Mouse (Mus musculus) ES-E14 (cell line): Measurements from ENCODE around the gene Cyp2w1. TPM values are rescaled to one million over a fixed set of nuclear protein-coding genes. Genes with fewer than 3 reads are reported as not detected.

ENCODE experiments used
- DNase-seq: peaks from one replicate; pipeline ENCODE4 v3.0.0-alpha.2; 2013; ENCODE audit warnings: low read depth, low spot score
- H3K27ac ChIP-seq: 2 replicates; pipeline ENCODE4 v1.5.1; 2012; ENCODE audit warnings: low read depth, mild to moderate bottlenecking, low read length, moderate library complexity, mixed read lengths; ENCODE audit not compliant: poor library complexity, insufficient read depth, severe bottlenecking
- H3K36me3 ChIP-seq: 2 replicates; pipeline ENCODE4 v1.6.1; 2012; ENCODE audit warnings: mild to moderate bottlenecking, low read length, moderate library complexity, mixed read lengths; ENCODE audit not compliant: control insufficient read depth, poor library complexity, insufficient read depth, severe bottlenecking
- H3K4me1 ChIP-seq, 2 experiments: fragments of 150-350 bp in 1 of 2; sonication (generic) in 1 of 2; 2 replicates each; pipeline ENCODE4 v1.6.1; 2012; ENCODE audit warnings: low read length in 2 of 2, mild to moderate bottlenecking in 1 of 2, mixed read lengths in 1 of 2; ENCODE audit not compliant: control insufficient read depth in 2 of 2, insufficient read depth in 2 of 2, poor library complexity in 1 of 2
- H3K4me3 ChIP-seq, 2 experiments: fragments of 150-350 bp in 1 of 2; sonication (generic) in 1 of 2; 2 replicates each; pipeline ENCODE4 v1.5.1; 2012; ENCODE audit warnings: low read length in 2 of 2, low read depth in 1 of 2, mild to moderate bottlenecking in 1 of 2, mixed read lengths in 1 of 2; ENCODE audit not compliant: insufficient read depth in 1 of 2, poor library complexity in 1 of 2, severe bottlenecking in 1 of 2
- H3K9ac ChIP-seq: 2 replicates; pipeline ENCODE4 v1.6.1; 2012; ENCODE audit warnings: low read depth, mild to moderate bottlenecking, low read length, mixed read lengths; ENCODE audit not compliant: poor library complexity, insufficient read depth, severe bottlenecking
- H3K9me3 ChIP-seq: fragments of 150-350 bp; sonication (generic); 2 replicates; pipeline ENCODE4 v1.6.1; 2012; ENCODE audit warnings: low read depth, mild to moderate bottlenecking, low read length; ENCODE audit not compliant: control insufficient read depth, insufficient read depth
- CHD2 ChIP-seq: IDR thresholded peaks from 2 replicates; pipeline ENCODE4 v1.6.1; 2014; ENCODE audit warnings: mild to moderate bottlenecking, low read depth, low read length, inconsistent platforms
- HCFC1 ChIP-seq: IDR thresholded peaks from 2 replicates; pipeline ENCODE4 v1.6.1; 2012; ENCODE audit warnings: low read length, inconsistent platforms, borderline replicate concordance; ENCODE audit not compliant: insufficient read depth
- MAFK ChIP-seq: IDR thresholded peaks from 2 replicates; pipeline ENCODE4 v1.6.1; 2014; ENCODE audit warnings: mild to moderate bottlenecking, low read depth, low read length, inconsistent platforms; ENCODE audit not compliant: insufficient read depth
- ZC3H11A ChIP-seq: IDR thresholded peaks from 2 replicates; pipeline ENCODE4 v1.6.1; 2012; ENCODE audit warnings: low read depth, mild to moderate bottlenecking, inconsistent platforms, low read length, borderline replicate concordance
- ZNF384 ChIP-seq: IDR thresholded peaks from 2 replicates; pipeline ENCODE4 v1.6.1; 2012; ENCODE audit warnings: low read depth, low read length, inconsistent platforms
- in situ Hi-C, 2 experiments: fragments of 600-800 bp; cut with MboI; formaldehyde crosslinking; loops; one replicate each; pipeline ENCODE4 v1.15.1; 2025; ENCODE audit warnings: low sequenced_read_pairs in 2 of 2, inconsistent platforms in 1 of 2; ENCODE audit not compliant: unreplicated experiment in 2 of 2
- total RNA-seq: library from RNA; depleted of rRNA; stranded (reverse); fragments of 300-350 nt; gene quantifications from 2 replicates; pipeline ENCODE4 v1.2.3, GENCODE M21; 2012; rRNA removed

The Cyp2w1 gene
- total RNA-seq, result not detected in 2 replicates

DNA sequence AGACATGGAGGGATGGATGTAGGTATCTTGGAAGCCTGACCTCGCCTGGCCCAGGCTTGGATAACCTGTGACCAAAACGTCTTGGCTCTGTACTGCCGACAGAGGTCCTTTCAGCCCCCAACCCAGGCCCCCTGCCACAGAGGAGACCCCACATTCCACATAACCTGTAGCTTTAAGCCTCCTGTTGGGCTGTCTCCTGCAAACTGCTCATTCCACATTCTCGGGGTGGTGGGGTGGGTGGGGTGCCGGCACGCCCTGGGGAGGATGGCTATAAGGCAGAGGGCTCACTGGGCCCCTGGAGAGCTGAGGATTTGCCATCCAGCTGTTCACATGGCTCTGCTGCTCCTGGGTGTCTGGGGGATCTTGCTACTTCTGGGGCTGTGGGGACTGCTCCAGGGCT, at the start of gene Cyp2w1:
Cyp2w1 (plus strand) TSS at position 301 of the 400 bp plus-strand sequence.
- Histone ChIP-seq H3K9me3 (no peaks in the 10 kb centered on the region), H3K4me3 (no peak within 1 kb of the TSS; a peak in 1 of 4 replicates), H3K36me3 (no peaks in the 10 kb centered on the region), H3K4me1 (peaks cover 0 to 13% of the 10 kb centered on the region in 2 experiments; a peak in 1 of 4 replicates), H3K9ac (no peak within 1 kb of the TSS), H3K27ac (no peak within 1 kb of the TSS)
- in situ Hi-C loops, result no loop called here
- TF ChIP-seq ZNF384 (no peak), ZC3H11A (no peak), CHD2 (no peak), MAFK (no peak), HCFC1 (no peak)
- no peak for DNase-seq

DNA sequence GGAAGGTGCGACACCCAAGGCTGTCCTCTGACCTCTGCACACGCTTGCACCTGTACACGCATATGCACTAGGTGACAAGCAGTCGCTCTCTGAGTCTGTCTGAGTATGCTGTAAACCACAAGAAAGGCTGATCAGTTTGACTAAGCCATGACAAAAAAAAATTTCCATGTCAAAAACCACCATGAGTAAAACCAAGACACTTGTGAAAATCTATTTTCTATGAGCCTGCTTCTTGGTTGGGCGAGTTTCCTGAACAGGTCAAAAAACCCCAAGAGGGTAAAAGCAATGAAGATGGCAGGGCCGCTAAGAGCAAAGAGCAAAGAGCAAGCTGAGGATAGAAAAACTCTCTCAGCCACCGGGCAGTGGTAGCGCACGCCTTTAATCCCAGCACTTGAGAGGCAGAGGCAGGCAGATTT, 48.8 kb upstream of the Cyp2w1 start:
- Histone ChIP-seq H3K27ac (no peak overlapping the region), H3K4me3 (no peak overlapping the region), H3K4me1 (peaks cover 0 to 20% of the 10 kb centered on the region in 2 experiments; a peak in 2 of 4 replicates), H3K9me3 (no peaks in the 10 kb centered on the region), H3K9ac (no peak overlapping the region), H3K36me3 (peaks cover 5% of the 10 kb centered on the region; the same call in 1 of the 2 replicates)
- no peak for DNase-seq
- TF ChIP-seq CHD2 (no peak), ZC3H11A (no peak), MAFK (no peak), HCFC1 (no peak), ZNF384 (no peak)
- in situ Hi-C loops, result no loop called here

DNA sequence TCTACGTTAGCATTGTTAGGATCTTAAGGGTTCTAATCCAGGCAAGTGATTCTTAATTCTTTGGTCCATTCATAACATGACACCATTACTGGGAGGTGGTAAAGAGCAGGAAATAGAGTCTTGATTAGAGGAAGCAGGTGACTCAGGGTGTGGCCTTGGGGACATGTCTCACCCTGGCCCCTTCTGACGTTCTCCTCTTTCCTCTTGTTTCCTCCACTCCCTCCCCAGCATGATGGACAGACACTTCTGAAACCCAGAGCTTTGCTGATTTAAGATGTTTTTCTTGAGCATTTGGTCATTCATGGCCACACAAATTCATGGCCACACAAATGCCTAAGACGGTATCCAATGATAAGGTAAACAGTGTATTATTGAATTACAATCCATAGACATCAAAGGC, 42.5 kb upstream of the Cyp2w1 start:
- Histone ChIP-seq H3K9me3 (no peaks in the 10 kb centered on the region), H3K9ac (no peak overlapping the region), H3K27ac (no peak overlapping the region), H3K36me3 (peaks cover 9% of the 10 kb centered on the region; the same call in 1 of the 2 replicates), H3K4me1 (peaks cover 0 to 6% of the 10 kb centered on the region in 2 experiments; a peak in 2 of 4 replicates), H3K4me3 (no peak overlapping the region)
- TF ChIP-seq MAFK, result no peak
- TF ChIP-seq ZNF384, result no peak
- TF ChIP-seq CHD2, result no peak
- TF ChIP-seq HCFC1, result no peak
- TF ChIP-seq ZC3H11A, result no peak
- no peak for DNase-seq
- in situ Hi-C loops, result no loop called here

DNA sequence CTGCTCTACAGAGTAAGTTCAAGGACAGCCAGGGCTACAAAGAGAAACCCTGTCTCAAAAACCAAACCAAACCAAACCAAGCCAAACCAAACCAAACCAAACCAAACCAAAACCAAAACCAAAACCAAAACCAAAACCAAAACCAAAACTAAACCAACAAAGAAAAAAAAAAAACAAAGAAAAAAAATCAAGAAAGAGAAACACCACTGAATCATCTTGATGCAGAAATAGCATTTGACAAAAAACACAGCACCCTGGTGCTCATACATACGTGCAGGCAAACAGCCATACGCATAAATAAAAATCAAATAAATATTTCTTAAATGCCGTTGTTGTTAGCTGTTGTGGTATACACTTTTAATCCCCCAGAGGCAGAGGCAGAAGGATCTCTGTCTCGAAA, 41.9 kb upstream of the Cyp2w1 start:
- no peak overlapping the region for H3K9ac ChIP-seq
- peaks cover 0 to 6% of the 10 kb centered on the region in 2 experiments; a peak in 2 of 4 replicates for H3K4me1 ChIP-seq
- H3K36me3 ChIP-seq, result peaks cover 6% of the 10 kb centered on the region; the same call in 1 of the 2 replicates
- TF ChIP-seq MAFK (no peak), ZC3H11A (no peak), HCFC1 (no peak), ZNF384 (no peak), CHD2 (no peak)
- H3K27ac ChIP-seq, result no peak overlapping the region
- no peak overlapping the region for H3K4me3 ChIP-seq
- no peak for DNase-seq
- no peaks in the 10 kb centered on the region for H3K9me3 ChIP-seq
- in situ Hi-C loops, result no loop called here

GRCm38 (mm10) chr5:139311822-139312221, 40.6 kb upstream of the Cyp2w1 start:
- no peak for DNase-seq
- no peak for TF ChIP-seq HCFC1
- no peak for TF ChIP-seq CHD2
- no peak for TF ChIP-seq ZC3H11A
- no peak for TF ChIP-seq ZNF384
- TF ChIP-seq MAFK, result no peak
- Histone ChIP-seq H3K4me3 (no peak overlapping the region), H3K9ac (no peak overlapping the region), H3K36me3 (peaks cover 6% of the 10 kb centered on the region; the same call in 1 of the 2 replicates), H3K4me1 (peaks cover 0 to 5% of the 10 kb centered on the region in 2 experiments; a peak in 2 of 4 replicates), H3K27ac (no peak overlapping the region), H3K9me3 (no peaks in the 10 kb centered on the region)
- in situ Hi-C loops, result no loop called here
